Mouse (Mus musculus) midbrain, embryonic 16.5 days (tissue): ENCODE results near the gene Slc12a8. TPM values are rescaled to one million over a fixed set of nuclear protein-coding genes. Genes with fewer than 3 reads are reported as not detected.
A peak's percentile ranks its signal among the peaks of the same experiment; 100 is the strongest.

ENCODE experiments used
- ATAC-seq: fragments of 200-750 bp; cut with Nextera tagmentation; 2 replicates; pipeline ENCODE4 v1.8.0; 2017; ENCODE audit warnings: moderate TSS enrichment
- H3K27ac ChIP-seq: fragments of 300-500 bp; sonication (generic); 2 replicates; pipeline ENCODE4 v1.5.1; 2014; ENCODE audit warnings: mild to moderate bottlenecking, low read length, mixed read lengths
- H3K27me3 ChIP-seq: fragments of 300-500 bp; sonication (generic); 2 replicates; pipeline ENCODE4 v1.6.1; 2014; ENCODE audit warnings: low read depth, low read length, mixed read lengths; ENCODE audit not compliant: control insufficient read depth, insufficient read depth
- H3K36me3 ChIP-seq: fragments of 300-500 bp; sonication (generic); 2 replicates; pipeline ENCODE4 v1.6.1; 2014; ENCODE audit warnings: mild to moderate bottlenecking, low read length, moderate library complexity, mixed read lengths; ENCODE audit not compliant: control insufficient read depth, insufficient read depth
- H3K4me1 ChIP-seq: fragments of 300-500 bp; sonication (generic); 2 replicates; pipeline ENCODE4 v1.6.1; 2014; ENCODE audit warnings: mild to moderate bottlenecking, low read length, mixed read lengths; ENCODE audit not compliant: control insufficient read depth, insufficient read depth
- H3K4me2 ChIP-seq: fragments of 300-500 bp; sonication (generic); 2 replicates; pipeline ENCODE4 v1.6.1; 2014; ENCODE audit warnings: mild to moderate bottlenecking, low read length, mixed read lengths
- H3K4me3 ChIP-seq: fragments of 300-500 bp; sonication (generic); 2 replicates; pipeline ENCODE4 v1.5.1; 2014; ENCODE audit warnings: low read depth, mild to moderate bottlenecking, low read length, moderate library complexity, mixed read lengths
- H3K9ac ChIP-seq: fragments of 300-500 bp; sonication (generic); 2 replicates; pipeline ENCODE4 v1.6.1; 2014; ENCODE audit warnings: low read depth, low read length, mixed read lengths
- H3K9me3 ChIP-seq: fragments of 300-500 bp; sonication (generic); replicated peaks from 2 replicates; pipeline ENCODE4 v1.6.1; 2014; ENCODE audit warnings: mild to moderate bottlenecking, low read length, mixed read lengths; ENCODE audit not compliant: control insufficient read depth, poor library complexity, severe bottlenecking
- WGBS: fragments of 180-500 bp; shearing (Covaris S2); extraction: QIAGEN DNeasy Blood & Tissue Kit; methylation state at CpG from one replicate; pipeline ENCODE4 v1.1.7; 2014; 5-methylcytosine and 5-hydroxymethylcytosine counted together
- polyA plus RNA-seq: library from polyadenylated mRNA; unstranded; fragments of >200 nt; fragmentation: Nextera tagmentation; extraction: Ambion mirVana; gene quantifications from 2 replicates; pipeline ENCODE4 v1.2.1, GENCODE M21; 2015

Gene Slc12a8
- polyA plus RNA-seq, 1 experiment from 2014 or later, result 1.1 TPM

- ATAC-seq, result peak; percentile 84
- no peak overlapping the region for H3K9ac ChIP-seq
- H3K27ac ChIP-seq, result no peak overlapping the region
- H3K4me2 ChIP-seq, result no peak overlapping the region
- no peak overlapping the region for H3K4me3 ChIP-seq
- no peaks in the 10 kb centered on the region for H3K27me3 ChIP-seq
- no peaks in the 10 kb centered on the region for H3K9me3 ChIP-seq
- H3K36me3 ChIP-seq, result no peaks in the 10 kb centered on the region
- 25% methylated on average over 7 of the region's 7 CpGs for WGBS
- H3K4me1 ChIP-seq, result peaks cover 9% of the 10 kb centered on the region
Measured at GRCm38 (mm10) chr16:33594037-33594771, 77.1 kb downstream of the Slc12a8 start.

- Histone ChIP-seq H3K4me2 (no peak overlapping the region), H3K36me3 (no peaks in the 10 kb centered on the region), H3K9ac (no peak overlapping the region), H3K9me3 (no peaks in the 10 kb centered on the region), H3K4me1 (peaks cover 9% of the 10 kb centered on the region), H3K27ac (no peak overlapping the region), H3K4me3 (no peak overlapping the region), H3K27me3 (no peaks in the 10 kb centered on the region)
- 94% methylated on average over 6 of the region's 6 CpGs for WGBS
- no peak for ATAC-seq
Measured at GRCm38 (mm10) chr16:33595235-33595769, 78.2 kb downstream of the Slc12a8 start.

GRCm38 (mm10) chr16:33596213-33596612 lies 79.1 kb downstream of the Slc12a8 start:
- no peaks in the 10 kb centered on the region for H3K9me3 ChIP-seq
- peaks cover 9% of the 10 kb centered on the region for H3K4me1 ChIP-seq
- H3K4me2 ChIP-seq, result no peak overlapping the region
- no peak for ATAC-seq
- WGBS, result 90% methylated on average over 4 of the region's 4 CpGs
- no peaks in the 10 kb centered on the region for H3K27me3 ChIP-seq
- no peak overlapping the region for H3K27ac ChIP-seq
- H3K4me3 ChIP-seq, result no peak overlapping the region
- H3K9ac ChIP-seq, result no peak overlapping the region
- H3K36me3 ChIP-seq, result no peaks in the 10 kb centered on the region

- whole genome bisulfite sequencing, result 43% methylated on average over 5 of the region's 5 CpGs
- H3K9ac ChIP-seq, result no peak overlapping the region
- no peak overlapping the region for H3K4me2 ChIP-seq
- no peaks in the 10 kb centered on the region for H3K9me3 ChIP-seq
- ATAC-seq, result no peak
- no peak overlapping the region for H3K4me3 ChIP-seq
- H3K27me3 ChIP-seq, result no peaks in the 10 kb centered on the region
- H3K36me3 ChIP-seq, result no peaks in the 10 kb centered on the region
- H3K4me1 ChIP-seq, result no peaks in the 10 kb centered on the region
- H3K27ac ChIP-seq, result no peak overlapping the region
Measured at GRCm38 (mm10) chr16:33600216-33600615, 83.1 kb downstream of the Slc12a8 start.

GRCm38 (mm10) chr16:33601299-33601698 lies 84.2 kb downstream of the Slc12a8 start:
- Histone ChIP-seq H3K4me1 (peaks cover 8% of the 10 kb centered on the region), H3K4me3 (no peak overlapping the region), H3K36me3 (no peaks in the 10 kb centered on the region), H3K27me3 (no peaks in the 10 kb centered on the region), H3K9me3 (no peaks in the 10 kb centered on the region), H3K4me2 (no peak overlapping the region), H3K9ac (no peak overlapping the region), H3K27ac (no peak overlapping the region)
- 95% methylated on average over 8 of the region's 8 CpGs for WGBS
- ATAC-seq, result no peak

- Histone ChIP-seq H3K9ac (no peak overlapping the region), H3K36me3 (no peaks in the 10 kb centered on the region), H3K4me1 (peaks cover 15% of the 10 kb centered on the region), H3K27ac (peak overlapping the region; percentile 62), H3K4me3 (no peak overlapping the region), H3K4me2 (0 out of 2 replicates have a peak overlapping the region, but pooled peaks have one; percentile 11), H3K9me3 (no peaks in the 10 kb centered on the region), H3K27me3 (no peaks in the 10 kb centered on the region)
- peak; percentile 87 for ATAC-seq
- 8% methylated on average over 7 of the region's 9 CpGs for WGBS
Measured at GRCm38 (mm10) chr16:33605647-33606596, 88.8 kb downstream of the Slc12a8 start.

GRCm38 (mm10) chr16:33606691-33607532 lies 89.8 kb downstream of the Slc12a8 start:
- 14% methylated on average over 8 of the region's 8 CpGs for WGBS
- Histone ChIP-seq H3K27ac (peak overlapping the region; percentile 60), H3K4me2 (peak overlapping the region; percentile 11; the same call in 1 of the 2 replicates), H3K36me3 (no peaks in the 10 kb centered on the region), H3K4me3 (no peak overlapping the region), H3K9ac (no peak overlapping the region), H3K4me1 (peaks cover 15% of the 10 kb centered on the region), H3K9me3 (no peaks in the 10 kb centered on the region), H3K27me3 (no peaks in the 10 kb centered on the region)
- ATAC-seq, result peak; percentile 60

- Histone ChIP-seq H3K4me3 (no peak overlapping the region), H3K4me2 (no peak overlapping the region), H3K9me3 (no peaks in the 10 kb centered on the region), H3K36me3 (no peaks in the 10 kb centered on the region), H3K4me1 (peaks cover 15% of the 10 kb centered on the region), H3K27ac (no peak overlapping the region), H3K27me3 (no peaks in the 10 kb centered on the region), H3K9ac (no peak overlapping the region)
- no peak for ATAC-seq
- 58% methylated on average over 2 of the region's 2 CpGs for WGBS
Measured at GRCm38 (mm10) chr16:33609554-33609953, 92.4 kb downstream of the Slc12a8 start.
